Mouse (Mus musculus): ENCODE measurements around the gene Llph. TPM values are rescaled to one million over a fixed set of nuclear protein-coding genes. Genes with fewer than 3 reads are reported as not detected.
A peak's percentile ranks its signal among the peaks of the same experiment; 100 is the strongest.

Llph gene
- total RNA-seq, 4 experiments from 2014 or later: 13.9 to 18.5 (median 15.9) TPM

DNA sequence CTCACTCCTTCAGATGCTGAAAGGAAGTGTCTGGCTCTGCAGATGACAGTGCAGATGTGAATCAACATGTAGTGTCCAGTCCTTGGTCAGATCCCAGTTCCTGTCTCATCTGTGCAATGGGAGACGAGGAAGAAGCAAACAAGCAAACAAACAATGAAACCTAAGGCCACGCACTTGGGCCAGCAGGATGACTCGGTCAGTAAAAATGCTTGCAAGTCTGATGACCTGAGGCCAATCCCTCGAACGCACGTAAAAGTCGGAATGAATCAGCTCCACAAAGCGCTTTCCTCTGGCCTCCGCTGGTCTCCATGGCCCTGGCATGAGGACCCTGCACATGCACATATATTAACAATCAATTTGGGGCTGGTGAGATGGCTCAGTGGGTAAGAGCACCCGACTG is 7.9 kb upstream of the Llph start:
- DNase-seq (ENCODE audit: low spot score in 2 of 2): no peak

DNA sequence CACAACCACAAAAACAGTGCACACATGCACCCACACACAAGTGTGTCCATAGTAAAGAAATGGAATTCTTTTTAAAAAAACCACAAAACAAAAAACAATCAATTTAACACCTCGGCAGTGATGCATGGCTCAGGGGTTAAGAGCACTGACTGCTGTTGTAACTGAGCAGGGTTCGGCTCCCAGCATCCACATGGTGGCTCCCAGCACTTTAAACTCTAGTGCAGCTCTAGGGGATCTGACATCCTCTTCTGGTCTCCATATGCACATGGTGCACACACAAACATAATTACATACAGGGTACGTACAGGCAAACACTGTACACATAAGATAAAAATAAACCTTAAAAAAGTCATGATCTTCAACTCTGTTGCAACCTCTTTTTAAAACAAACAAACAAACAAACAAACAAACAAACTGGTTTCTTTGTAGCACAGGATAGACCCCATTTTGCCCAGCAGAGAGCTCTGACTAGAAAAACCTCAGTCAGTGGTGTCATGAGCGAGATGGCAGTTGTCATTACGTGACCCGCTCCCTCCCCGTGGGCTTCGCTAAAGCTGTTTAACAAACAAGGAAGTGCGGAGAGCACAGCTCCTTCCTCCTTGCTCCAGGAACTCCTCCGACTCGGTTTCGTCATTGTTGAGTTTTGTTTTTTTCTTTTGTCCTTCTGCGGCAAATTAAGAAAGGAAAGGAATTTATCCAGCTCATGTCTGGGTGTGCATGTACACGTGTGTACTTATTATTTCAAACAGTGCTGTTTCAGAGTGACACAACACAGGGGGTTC is 7.1 kb upstream of the Llph start:
- DNase-seq (ENCODE audit: low spot score in 2 of 2): no peak

DNA sequence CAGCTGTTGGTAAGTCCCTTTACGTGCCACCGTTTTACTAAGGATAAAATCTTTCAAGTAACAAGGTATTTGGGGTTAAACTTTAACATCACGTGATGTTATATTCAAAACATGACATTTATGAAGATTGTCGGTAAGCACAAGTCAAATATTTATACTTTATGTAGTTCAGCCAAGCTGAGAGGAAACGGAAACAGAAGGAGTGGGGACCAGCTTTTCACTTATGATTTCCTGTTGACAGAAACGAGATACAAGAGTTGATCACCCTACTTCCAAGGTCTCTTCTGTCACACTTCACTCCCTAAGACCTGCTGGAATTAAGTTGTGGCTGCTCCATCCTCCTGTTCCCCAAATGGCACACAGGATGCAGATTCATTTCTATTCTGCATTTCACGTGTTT is 6.1 kb upstream of the Llph start:
- DNase-seq (ENCODE audit: low spot score in 2 of 2): no peak

DNA sequence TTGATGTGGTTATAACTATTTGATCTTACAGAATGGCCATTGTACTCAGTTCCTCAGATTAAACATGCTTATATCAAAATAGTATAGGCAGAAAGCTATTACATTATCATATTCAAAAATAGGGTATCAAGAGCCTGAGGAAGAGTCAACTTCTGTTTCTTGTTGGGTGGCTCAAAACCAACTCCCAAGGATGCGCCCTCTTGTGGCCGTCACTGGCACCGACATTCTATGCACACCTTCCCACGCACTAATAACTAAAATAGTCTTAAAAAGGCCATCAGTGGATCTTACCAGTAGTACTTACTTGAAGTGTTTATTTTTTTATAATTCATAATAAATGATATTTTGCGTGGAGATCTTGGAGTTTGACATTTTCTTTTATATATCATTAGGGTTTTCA is 4.8 kb downstream of the Llph start:
- DNase-seq (ENCODE audit: low spot score in 2 of 2): peak in 1 of 2 experiments; percentile 54

DNA sequence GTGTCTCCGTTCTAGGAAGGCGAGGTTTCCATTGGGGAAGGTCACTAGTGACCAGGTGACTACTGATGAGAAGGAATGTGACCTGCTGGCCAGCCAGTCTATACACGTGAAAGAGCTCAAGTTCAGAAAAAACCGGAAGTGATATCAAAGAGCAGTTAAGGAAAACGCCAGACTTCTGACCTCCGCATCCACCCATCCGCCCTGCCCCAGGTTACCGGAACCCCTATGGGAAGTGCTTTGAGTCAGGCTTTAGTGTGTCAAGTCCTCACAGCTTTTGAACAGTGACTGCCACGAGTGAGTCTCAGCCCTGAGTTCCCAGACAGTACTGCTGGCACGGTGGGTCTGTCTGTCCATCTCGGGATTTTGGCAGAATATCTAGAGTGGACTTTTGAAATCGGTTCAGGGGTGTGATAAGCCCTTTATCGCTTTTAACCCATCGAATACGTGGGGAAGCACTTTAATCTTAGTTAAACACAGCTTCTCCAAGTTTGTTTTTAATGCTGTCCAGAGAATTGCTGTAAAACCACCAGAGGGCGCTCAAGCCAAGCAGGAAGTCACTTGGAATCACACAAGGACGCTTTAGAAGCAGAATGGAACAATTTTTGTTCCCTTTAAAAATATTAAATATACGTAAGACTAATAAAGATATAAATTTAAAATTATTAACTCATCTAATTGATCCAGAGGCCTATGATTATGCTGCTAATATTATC is 6.9 kb downstream of the Llph start:
- peak in 1 of 2 experiments; percentile 54 for DNase-seq (ENCODE audit: low spot score in 2 of 2)

DNA sequence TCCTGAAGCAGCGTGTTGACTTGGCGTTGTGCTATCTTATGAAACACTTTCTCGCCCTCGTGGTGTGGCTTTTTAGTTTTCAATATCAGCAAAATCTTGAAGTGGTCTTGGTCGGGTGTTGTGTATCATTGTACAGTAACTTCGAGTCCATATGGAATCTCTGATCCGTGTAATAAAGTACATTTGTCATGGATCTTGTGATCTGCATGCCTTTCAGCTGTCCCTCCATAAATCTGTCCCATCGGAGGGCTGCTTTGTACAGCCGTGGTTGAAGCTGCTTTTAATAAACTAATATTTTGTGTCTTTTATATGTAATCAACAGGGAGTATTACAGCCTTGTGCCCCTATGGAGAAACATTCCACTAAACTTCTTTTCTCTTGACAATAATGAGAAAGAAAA is 10.0 kb downstream of the Llph start:
- DNase-seq (ENCODE audit: low spot score in 2 of 2): no peak

DNA sequence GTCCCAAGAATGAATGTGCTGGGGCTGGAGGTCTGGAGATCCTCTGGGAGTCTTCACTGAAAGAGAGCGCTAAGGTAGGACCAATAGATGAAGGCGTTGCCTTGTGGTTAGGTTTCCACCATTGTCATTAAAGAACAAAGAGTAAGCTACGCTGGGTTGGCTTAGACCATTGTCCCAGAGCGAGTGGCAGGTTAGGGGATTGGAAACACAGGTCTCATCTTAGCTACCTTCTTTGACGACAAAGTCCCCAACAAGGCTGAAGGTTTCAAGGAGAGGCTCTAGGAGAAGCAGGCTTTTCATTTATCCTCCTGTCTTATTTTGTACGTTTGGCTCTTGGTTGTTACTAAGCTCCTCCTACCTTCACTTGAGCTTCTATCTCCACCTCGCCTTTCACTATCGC is 11.4 kb downstream of the Llph start:
- no peak for DNase-seq (ENCODE audit: low spot score in 2 of 2)

DNA sequence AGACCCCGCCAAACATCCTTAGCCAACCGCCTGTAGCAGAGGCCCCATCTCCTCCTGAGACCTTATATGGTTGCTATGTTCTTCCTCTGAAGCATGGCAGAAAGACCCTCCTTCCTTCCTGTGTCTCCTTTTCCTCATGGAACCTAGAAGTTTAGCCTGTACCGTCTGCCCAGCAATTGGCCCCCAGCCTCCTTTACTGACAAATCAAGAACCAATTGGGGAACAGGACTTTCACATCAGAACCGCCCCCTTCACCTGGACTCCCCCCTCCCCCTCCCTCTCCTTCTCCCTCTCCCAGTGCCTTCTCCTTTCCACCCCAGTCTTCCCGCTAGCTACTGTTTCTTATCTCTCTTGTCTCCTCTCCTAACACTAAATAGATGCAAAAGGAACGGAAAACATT is 12.6 kb downstream of the Llph start:
- DNase-seq (ENCODE audit: low spot score in 2 of 2): no peak

DNA sequence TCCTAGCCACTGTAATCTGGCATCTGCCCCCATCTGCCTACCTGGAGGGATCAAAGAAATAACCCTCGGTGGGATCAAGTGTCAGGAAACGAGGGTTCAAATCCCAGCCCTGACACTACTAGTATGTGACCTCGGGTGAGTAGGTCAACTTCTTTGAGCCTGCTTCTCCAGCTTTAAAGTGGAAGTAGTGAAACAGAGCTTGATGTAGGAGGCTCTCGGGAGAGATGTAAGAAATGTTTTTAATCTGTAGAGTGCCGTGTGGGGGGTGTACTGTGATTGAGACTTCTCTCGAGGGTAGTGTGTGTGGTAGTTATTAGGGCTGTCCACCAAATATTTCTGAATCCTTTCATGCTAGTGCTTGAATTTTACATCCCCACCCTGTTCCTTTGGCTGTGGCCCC is 15.6 kb downstream of the Llph start:
- DNase-seq (ENCODE audit: low spot score in 2 of 2): no peak

DNA sequence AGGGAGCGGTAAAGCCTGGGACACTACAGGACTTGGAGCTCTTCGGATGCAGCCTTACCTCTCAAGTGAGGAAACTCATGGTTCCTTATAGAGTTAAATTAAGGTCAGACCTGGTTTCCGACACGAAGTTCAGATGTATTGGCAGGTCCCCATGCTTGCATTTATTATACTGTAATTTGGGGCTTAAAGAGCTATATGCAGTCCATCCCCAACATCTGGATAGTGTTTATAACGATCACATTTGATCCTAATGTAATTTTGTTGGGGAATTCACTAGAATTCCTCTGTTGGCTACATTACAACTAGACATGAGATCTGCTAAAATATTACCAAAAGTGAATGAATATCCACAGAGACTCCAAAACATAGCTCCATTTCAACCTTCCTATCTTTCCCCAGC is 18.8 kb downstream of the Llph start:
- no peak for DNase-seq (ENCODE audit: low spot score in 2 of 2)

DNA sequence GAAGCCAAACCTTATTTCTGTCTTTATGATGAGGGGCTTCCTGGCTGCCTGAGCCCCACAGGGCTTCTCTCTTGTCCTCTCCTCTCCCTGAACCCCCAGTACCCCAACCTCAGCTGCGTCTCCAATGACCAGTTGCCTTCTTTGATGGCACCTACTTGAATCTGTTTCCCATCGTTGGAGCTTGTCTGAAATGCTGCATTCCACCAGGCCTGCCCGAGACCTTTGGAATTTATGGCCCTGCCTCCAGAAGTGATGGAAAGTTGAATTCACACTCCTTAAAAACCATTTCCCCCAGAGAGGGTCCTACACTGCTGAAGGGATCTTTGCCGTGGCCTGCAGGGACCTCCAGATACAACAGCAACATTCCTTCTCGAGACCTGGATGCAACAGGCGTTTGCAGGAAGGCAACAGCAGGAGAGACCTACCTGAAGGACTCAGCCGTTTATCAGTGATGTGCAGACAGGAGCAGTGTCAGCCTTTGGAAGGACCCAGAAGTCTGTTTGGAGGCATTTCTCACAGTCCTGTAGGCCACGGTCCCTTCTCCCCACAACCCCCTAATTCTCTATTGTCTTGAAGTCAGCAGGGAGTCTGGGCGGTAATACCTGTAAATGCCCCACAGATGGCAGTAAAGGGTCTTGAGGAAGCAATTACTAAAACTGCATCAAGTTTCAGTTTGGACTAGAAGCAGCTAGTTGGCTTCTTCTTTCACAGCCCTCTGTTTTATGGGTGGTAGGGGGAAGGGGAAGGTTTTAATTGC is 20.3 kb downstream of the Llph start:
- DNase-seq (ENCODE audit: low spot score in 2 of 2): peak in 1 of 2 experiments; percentile 35

DNA sequence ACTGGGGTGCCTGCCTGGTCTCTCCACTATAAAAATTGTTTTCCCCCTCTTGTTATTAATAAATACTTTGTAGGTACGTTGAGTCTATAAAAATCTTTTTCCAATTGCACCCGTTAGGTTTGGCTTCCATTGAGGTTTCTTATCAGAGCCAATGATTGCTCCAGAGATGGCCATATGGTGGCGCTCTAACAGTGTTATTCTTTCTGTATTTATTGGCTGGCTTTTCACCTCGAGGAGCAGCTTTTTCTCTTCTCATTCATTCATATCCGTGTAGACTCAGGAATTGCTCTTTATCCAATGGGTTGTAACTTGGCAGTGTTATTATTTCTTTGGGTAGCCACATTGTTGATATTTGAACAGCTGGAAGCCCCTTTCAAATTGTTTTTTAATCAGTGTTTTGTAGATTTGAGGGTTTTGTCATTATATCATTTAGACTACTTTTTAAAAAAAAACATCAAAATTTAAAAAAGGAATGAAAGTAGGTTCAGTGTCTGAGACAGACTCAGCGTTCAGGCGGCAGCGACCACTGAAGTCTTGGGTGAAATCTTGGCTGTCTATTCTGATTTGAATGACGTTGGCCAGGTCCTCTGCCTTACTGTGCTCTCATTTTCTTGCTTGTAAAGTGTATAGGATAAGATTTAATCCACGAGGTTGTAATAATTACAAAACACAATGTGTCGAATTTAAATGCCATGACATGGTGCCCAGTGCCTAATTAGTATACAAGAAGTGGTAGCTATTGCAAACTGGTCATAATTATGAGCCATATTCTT is 24.2 kb downstream of the Llph start:
- DNase-seq (ENCODE audit: low spot score in 2 of 2): no peak

DNA sequence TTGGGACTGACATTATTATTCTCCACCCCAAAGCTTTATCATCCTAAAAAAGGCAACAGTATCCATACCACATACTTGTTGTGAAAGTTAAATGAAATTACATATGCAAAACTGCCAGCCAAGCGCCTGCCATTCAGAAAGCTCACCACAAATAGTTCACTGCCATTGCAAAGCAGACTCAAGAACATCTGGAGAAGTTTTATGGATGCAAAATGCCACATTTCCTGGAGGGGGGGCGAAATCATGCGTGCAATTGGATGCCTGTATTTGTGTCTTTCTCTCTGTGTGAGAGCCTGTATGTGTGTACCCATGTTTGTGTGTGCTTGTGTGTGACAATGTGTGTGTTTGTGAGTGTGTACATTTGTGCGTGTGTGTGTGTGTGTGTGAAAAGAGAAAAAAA is 24.9 kb downstream of the Llph start:
- no peak for DNase-seq (ENCODE audit: low spot score in 2 of 2)

DNA sequence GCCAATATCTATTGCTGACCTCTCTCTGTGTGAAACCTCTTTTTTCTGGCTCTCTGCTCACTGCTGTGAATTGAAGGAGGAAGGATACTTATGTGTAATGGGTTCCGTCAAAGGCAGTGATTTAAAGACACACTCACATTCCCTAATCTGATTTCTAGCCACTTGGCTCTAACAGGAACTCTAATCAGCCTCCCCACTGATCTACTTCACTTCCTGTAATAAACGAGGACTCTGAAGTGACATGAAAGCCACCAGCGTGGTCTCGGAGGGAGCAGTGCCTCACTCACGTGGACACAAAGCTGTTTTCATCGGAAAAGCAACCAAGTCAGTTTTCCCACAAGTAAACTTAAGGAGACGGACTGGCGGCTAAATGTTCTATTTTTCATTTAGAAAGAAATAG is 25.9 kb downstream of the Llph start:
- no peak for DNase-seq (ENCODE audit: low spot score in 2 of 2)

DNA sequence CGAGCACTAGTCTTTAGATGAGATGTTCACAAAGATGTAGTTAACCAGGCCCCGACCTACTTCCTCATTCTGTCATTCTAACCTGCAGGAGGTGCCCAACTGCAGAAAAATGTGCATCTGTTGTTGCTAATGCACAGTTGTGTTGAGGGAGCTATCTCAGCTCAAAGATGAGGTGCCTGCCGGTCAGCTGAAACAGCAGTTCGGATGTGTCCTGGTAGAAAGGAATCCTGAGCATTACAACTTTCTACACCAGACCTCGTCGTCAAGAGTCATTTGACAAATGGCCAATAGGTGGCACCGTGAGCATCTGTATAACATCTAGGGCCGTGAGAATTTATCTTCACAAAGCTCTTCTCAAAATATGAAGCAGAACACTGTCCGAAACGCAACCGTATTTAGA is 30.4 kb downstream of the Llph start:
- peak in 1 of 2 experiments; percentile 53 for DNase-seq (ENCODE audit: low spot score in 2 of 2)

DNA sequence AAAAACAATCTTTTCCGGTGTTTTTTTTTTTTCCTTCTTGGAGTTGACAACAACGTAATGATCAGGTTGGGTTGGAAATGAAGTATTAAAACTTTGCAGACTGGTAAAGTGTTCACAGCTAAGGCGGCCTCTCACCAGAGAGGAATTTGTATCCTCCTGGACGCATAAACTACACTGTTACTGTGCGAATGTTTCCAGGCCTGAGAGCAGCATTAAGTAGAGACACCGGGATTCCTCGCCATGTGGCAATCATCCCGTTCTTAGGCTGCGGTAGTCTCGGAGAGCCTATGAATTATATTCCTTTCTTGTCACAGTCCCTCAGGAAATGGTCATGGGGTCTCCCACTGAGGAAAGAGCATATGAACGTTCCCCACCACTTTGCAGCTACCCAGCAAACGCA is 40.9 kb downstream of the Llph start:
- no peak for DNase-seq (ENCODE audit: low spot score in 2 of 2)

DNA sequence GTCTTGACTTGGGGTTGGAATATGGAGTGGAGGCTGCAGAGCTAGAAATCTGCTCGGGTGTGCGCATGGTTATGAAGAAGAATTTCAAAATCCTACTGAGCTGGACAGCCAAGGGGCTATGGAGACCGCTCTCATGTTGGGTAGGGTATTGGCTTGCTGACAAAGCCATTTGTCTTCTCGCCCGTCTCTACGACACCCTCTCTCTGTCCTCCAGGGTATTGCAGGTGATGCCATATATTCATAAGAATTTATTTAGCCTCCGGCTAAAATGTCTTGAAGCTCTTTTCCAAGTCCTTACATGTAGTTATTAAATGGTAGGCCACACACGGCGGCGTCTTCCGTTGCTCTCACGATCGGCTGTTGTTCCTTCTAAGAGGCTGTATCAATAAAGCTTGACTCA is 43.1 kb downstream of the Llph start:
- no peak for DNase-seq (ENCODE audit: low spot score in 2 of 2)

DNA sequence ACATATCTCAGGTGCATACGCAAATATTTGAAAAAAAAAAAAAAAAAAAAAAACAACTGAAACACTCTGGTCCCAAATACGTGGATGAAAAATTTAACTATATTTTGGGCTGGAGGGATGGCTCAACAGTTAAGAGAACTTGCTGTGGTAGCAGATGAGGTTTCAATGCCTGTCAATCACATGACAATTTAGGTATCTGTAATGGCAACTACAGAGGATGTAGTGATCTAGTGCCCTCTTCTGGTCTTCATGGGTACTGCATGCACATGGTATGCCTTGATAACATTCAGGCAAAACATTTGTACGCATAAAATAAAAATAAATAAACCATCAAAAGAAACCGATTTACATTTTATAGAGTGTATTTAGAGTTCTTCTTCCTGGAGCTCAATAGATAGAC is 43.9 kb downstream of the Llph start:
- DNase-seq (ENCODE audit: low spot score in 2 of 2): peak in 1 of 2 experiments; percentile 23

DNA sequence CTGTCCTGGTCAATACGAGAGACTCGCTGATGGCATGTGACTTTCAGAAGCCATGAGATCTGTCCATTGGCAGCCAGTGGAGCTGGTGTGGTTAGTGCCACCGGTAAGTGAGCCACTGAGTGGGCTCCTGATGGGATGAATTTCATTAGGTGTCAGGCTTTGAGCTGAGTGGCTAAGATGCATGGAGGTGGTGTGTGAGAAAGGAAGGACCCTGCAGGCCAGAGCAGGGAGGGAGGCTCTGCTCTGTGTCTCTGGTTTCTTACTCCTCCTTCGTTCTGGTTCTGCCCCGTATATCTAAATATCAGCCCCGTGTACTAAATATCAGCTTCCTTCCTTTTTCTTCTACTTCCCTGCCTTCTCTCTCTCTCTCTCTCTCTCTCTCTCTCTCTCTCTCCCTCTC is 44.4 kb downstream of the Llph start:
- DNase-seq (ENCODE audit: low spot score in 2 of 2): no peak

DNA sequence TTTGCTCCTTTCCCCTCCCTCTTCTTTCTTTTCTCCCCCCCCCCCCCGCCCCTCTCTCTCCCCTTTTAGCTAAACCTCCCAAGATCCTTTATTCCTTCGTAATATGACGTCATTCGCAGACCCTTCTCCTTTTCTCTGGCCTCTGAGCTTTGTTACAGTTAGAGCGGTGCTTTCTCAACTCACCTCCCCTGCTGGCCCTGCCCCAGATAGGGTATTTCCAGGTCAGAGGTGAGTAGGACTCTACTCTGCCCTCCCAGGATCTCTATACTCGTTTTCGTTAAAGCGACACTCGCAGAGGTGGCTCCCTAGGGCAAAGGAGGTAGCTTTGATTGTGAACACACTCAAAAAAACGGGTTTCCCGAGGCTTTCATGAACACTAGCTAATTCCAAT is 45.0 kb downstream of the Llph start:
- DNase-seq (ENCODE audit: low spot score in 2 of 2): no peak

DNA sequence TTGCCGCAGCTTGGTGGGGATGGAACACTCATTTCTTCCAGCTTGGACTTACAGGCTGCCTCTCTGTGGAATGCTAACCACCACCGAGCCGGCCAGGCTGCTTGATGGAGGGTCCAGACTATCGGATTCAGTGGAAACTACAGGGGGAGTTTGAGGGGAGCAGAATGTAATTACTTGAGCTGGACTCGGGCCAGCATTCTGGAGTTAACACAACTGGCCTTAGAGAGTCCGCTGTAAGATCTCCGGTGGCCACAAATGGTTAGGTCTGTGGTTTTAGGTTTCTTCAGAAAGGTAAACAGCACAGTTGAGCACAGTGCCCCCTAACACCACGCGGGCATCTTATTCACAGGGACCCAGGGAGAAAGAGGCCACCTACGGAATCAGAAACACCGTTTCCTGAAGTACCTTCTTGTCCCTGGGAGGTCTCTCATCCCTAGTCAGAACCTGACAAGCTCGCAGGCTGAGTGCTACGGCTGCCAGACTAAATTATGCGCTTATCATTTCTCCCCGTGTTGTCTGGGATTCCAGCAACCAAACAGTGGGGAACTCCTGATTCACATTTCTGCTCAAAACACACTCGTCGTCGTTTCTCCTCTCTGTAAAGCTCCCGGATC is 45.5 kb downstream of the Llph start:
- no peak for DNase-seq (ENCODE audit: low spot score in 2 of 2)

All from layer of hippocampus, adult 8-10 months (tissue).